Mouse (Mus musculus): ENCODE measurements at regions not wholly inside any gene's neighbourhood (a gene's known extent, or its start where the extent isn't known, plus 50 kb on each side); places are given as distances from the start of the nearest gene placed in this dataset.
A peak's percentile ranks its signal among the peaks of the same experiment; 100 is the strongest.

- no peaks in the 10 kb centered on the region for H3K27me3 ChIP-seq (ENCODE audit: control insufficient read depth, insufficient read depth, low read length)
- DNase-seq (ENCODE audit: low spot score): no peak
- no peak overlapping the region for H3K9ac ChIP-seq (replicated peaks; ENCODE audit: low read length)
- WGBS: 74% methylated on average over 4 of the region's 4 CpGs
- no peaks in the 10 kb centered on the region for H3K36me3 ChIP-seq (replicated peaks; ENCODE audit: control insufficient read depth, insufficient read depth, low read depth, low read length)
- no peaks in the 10 kb centered on the region for H3K4me1 ChIP-seq (ENCODE audit: control insufficient read depth, insufficient read depth, low read length)
- H3K9me3 ChIP-seq (replicated peaks; ENCODE audit: control insufficient read depth, low read length): no peaks in the 10 kb centered on the region
- H3K27ac ChIP-seq (replicated peaks; ENCODE audit: low read depth, low read length): no peak overlapping the region
- ATAC-seq (replicated peaks; ENCODE audit: insufficient number of reproducible peaks, low FRiP score, low TSS enrichment, low read depth): no peak
- H3K4me2 ChIP-seq (ENCODE audit: low read depth, low read length): no peak overlapping the region
- no peak overlapping the region for H3K4me3 ChIP-seq (ENCODE audit: low read depth, low read length)
These were observed 56.5 kb upstream of the Pdk3 start for GRCm38 (mm10) chrX:93888480-93888879.

DNA sequence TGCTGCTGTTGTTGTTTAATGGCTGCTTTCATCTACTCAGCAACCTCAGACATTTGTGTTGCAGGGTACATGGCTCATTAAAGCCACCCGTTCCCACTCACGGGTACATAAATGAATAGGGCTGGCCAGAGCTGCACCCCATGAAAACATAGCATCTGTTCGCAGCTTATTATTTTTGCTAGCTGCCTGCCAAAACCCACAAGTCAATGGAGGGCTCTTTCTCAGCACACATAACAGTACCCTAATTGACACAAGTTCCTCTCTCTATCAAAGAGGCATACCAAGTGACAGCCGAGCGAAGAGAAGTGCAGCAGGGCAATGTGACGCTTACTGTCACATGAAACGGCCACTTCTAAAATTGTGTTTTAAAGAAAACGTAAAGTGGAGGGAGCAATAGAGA is 57.0 kb upstream of the Pdk3 start:
- Histone ChIP-seq H3K4me2 (ENCODE audit: low read depth, low read length) (no peak overlapping the region), H3K9me3 (replicated peaks; ENCODE audit: control insufficient read depth, low read length) (no peaks in the 10 kb centered on the region), H3K9ac (replicated peaks; ENCODE audit: low read length) (no peak overlapping the region), H3K4me1 (ENCODE audit: control insufficient read depth, insufficient read depth, low read length) (no peaks in the 10 kb centered on the region), H3K36me3 (replicated peaks; ENCODE audit: control insufficient read depth, insufficient read depth, low read depth, low read length) (no peaks in the 10 kb centered on the region), H3K27ac (replicated peaks; ENCODE audit: low read depth, low read length) (no peak overlapping the region), H3K4me3 (ENCODE audit: low read depth, low read length) (peak overlapping the region; percentile 11; the same call in 1 of the 2 replicates), H3K27me3 (ENCODE audit: control insufficient read depth, insufficient read depth, low read length) (no peaks in the 10 kb centered on the region)
- DNase-seq (ENCODE audit: low spot score) (no peak), ATAC-seq (replicated peaks; ENCODE audit: insufficient number of reproducible peaks, low FRiP score, low TSS enrichment, low read depth) (no peak)
- WGBS: 75% methylated on average over 8 of the region's 8 CpGs

GRCm38 (mm10) chrX:93889394-93890042 is 57.5 kb upstream of the Pdk3 start:
- no peak for ATAC-seq (replicated peaks; ENCODE audit: insufficient number of reproducible peaks, low FRiP score, low TSS enrichment, low read depth)
- Histone ChIP-seq H3K9me3 (replicated peaks; ENCODE audit: control insufficient read depth, low read length) (no peaks in the 10 kb centered on the region), H3K27ac (replicated peaks; ENCODE audit: low read depth, low read length) (no peak overlapping the region), H3K27me3 (ENCODE audit: control insufficient read depth, insufficient read depth, low read length) (no peaks in the 10 kb centered on the region), H3K36me3 (replicated peaks; ENCODE audit: control insufficient read depth, insufficient read depth, low read depth, low read length) (no peaks in the 10 kb centered on the region), H3K4me1 (ENCODE audit: control insufficient read depth, insufficient read depth, low read length) (no peaks in the 10 kb centered on the region), H3K4me2 (ENCODE audit: low read depth, low read length) (peak overlapping the region; percentile 5), H3K4me3 (ENCODE audit: low read depth, low read length) (peak overlapping the region; percentile 11), H3K9ac (replicated peaks; ENCODE audit: low read length) (no peak overlapping the region)
- DNase-seq (ENCODE audit: low spot score): peak; percentile 84
- 38% methylated on average over 13 of the region's 13 CpGs for WGBS

- Histone ChIP-seq H3K27ac (replicated peaks; ENCODE audit: low read depth, low read length) (no peak overlapping the region), H3K4me2 (ENCODE audit: low read depth, low read length) (no peak overlapping the region), H3K27me3 (ENCODE audit: control insufficient read depth, insufficient read depth, low read length) (no peaks in the 10 kb centered on the region), H3K4me3 (ENCODE audit: low read depth, low read length) (no peak overlapping the region), H3K9ac (replicated peaks; ENCODE audit: low read length) (no peak overlapping the region), H3K9me3 (replicated peaks; ENCODE audit: control insufficient read depth, low read length) (no peaks in the 10 kb centered on the region), H3K36me3 (replicated peaks; ENCODE audit: control insufficient read depth, insufficient read depth, low read depth, low read length) (no peaks in the 10 kb centered on the region), H3K4me1 (ENCODE audit: control insufficient read depth, insufficient read depth, low read length) (no peaks in the 10 kb centered on the region)
- no peak for ATAC-seq (replicated peaks; ENCODE audit: insufficient number of reproducible peaks, low FRiP score, low TSS enrichment, low read depth)
- no peak for DNase-seq (ENCODE audit: low spot score)
- WGBS: 71% methylated on average over 5 of the region's 5 CpGs
These were observed 65.1 kb upstream of the Pdk3 start for GRCm38 (mm10) chrX:93896838-93897820.

DNA sequence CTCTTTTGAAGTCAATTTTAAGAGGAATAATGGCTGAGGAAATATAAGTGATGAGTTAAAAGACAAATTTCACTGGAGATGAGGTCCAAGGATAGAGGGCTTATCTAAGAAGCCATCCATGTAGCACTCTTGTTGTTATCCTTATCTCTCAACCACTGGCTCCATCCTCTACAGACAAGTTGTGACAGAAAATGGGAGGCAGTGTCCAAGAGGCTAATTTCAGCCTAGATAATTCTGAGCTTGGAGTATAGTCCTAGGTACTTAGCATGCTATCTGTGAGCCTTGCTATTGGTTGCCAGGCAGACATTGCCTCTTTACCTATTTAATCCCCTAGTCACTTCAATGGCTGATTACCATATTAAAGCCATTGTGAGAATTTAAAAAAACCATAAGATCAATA is 65.2 kb upstream of the AU015836 start:
- Histone ChIP-seq H3K27me3 (ENCODE audit: control insufficient read depth, insufficient read depth, low read length) (no peaks in the 10 kb centered on the region), H3K4me3 (ENCODE audit: low read depth, low read length) (no peak overlapping the region), H3K27ac (replicated peaks; ENCODE audit: low read depth, low read length) (no peak overlapping the region), H3K4me2 (ENCODE audit: low read depth, low read length) (no peak overlapping the region), H3K9me3 (replicated peaks; ENCODE audit: control insufficient read depth, low read length) (no peaks in the 10 kb centered on the region), H3K4me1 (ENCODE audit: control insufficient read depth, insufficient read depth, low read length) (no peaks in the 10 kb centered on the region), H3K36me3 (replicated peaks; ENCODE audit: control insufficient read depth, insufficient read depth, low read depth, low read length) (no peaks in the 10 kb centered on the region), H3K9ac (replicated peaks; ENCODE audit: low read length) (no peak overlapping the region)
- ATAC-seq (replicated peaks; ENCODE audit: insufficient number of reproducible peaks, low FRiP score, low TSS enrichment, low read depth) (no peak), DNase-seq (ENCODE audit: low spot score) (no peak)

- no peaks in the 10 kb centered on the region for H3K9me3 ChIP-seq (replicated peaks; ENCODE audit: control insufficient read depth, low read length)
- DNase-seq (ENCODE audit: low spot score) (no peak), ATAC-seq (replicated peaks; ENCODE audit: insufficient number of reproducible peaks, low FRiP score, low TSS enrichment, low read depth) (no peak)
- no peak overlapping the region for H3K9ac ChIP-seq (replicated peaks; ENCODE audit: low read length)
- H3K27ac ChIP-seq (replicated peaks; ENCODE audit: low read depth, low read length): no peak overlapping the region
- no peaks in the 10 kb centered on the region for H3K27me3 ChIP-seq (ENCODE audit: control insufficient read depth, insufficient read depth, low read length)
- no peak overlapping the region for H3K4me2 ChIP-seq (ENCODE audit: low read depth, low read length)
- WGBS: 80% methylated on average over 5 of the region's 5 CpGs
- H3K4me1 ChIP-seq (ENCODE audit: control insufficient read depth, insufficient read depth, low read length): no peaks in the 10 kb centered on the region
- H3K36me3 ChIP-seq (replicated peaks; ENCODE audit: control insufficient read depth, insufficient read depth, low read depth, low read length): no peaks in the 10 kb centered on the region
- H3K4me3 ChIP-seq (ENCODE audit: low read depth, low read length): no peak overlapping the region
These were observed 62.9 kb upstream of the AU015836 start for GRCm38 (mm10) chrX:93905531-93905930.

DNA sequence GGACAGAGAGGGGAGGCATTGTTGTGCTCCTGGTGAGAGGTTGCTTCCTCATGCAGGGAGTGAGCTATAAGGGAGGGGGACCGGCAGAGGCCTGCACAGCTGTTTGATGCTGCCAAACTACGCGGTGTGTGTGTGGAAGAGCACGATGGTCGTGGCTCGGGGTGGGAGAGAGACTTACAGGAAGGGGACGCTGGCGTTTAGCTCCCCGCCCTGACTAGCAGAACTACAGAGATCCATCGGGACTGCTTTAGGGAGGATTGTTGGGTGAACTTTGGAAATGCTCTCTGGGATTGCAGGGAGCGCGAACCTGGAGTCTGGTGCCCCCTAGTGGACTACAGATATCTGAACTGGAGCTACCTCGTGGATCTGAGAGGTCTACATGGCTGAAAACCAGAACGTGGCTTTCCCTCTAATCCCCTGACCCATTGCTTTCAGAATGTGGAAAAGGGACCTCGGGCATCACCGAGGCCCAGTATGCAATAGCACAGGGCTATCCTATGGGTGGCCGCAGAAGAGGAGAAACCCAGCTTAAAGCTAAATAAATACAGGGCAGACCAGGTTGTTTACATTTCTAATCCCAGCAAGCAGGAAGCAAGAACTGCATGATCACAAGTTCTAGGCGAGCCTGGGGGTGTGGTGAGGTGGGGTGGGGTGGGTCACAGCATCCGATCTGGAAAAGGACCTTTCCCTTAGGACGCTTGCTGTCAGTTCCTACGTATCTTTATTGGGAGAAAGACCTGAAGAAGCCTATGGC is 57.2 kb upstream of the AU015836 start:
- Histone ChIP-seq H3K9ac (replicated peaks; ENCODE audit: low read length) (peak overlapping the region; percentile 29), H3K4me2 (ENCODE audit: low read depth, low read length) (peak overlapping the region; percentile 19; the same call in 1 of the 2 replicates), H3K27ac (replicated peaks; ENCODE audit: low read depth, low read length) (no peak overlapping the region), H3K4me1 (ENCODE audit: control insufficient read depth, insufficient read depth, low read length) (no peaks in the 10 kb centered on the region), H3K4me3 (ENCODE audit: low read depth, low read length) (0 out of 2 replicates have a peak overlapping the region, but pooled peaks have one; percentile 14), H3K36me3 (replicated peaks; ENCODE audit: control insufficient read depth, insufficient read depth, low read depth, low read length) (no peaks in the 10 kb centered on the region), H3K27me3 (ENCODE audit: control insufficient read depth, insufficient read depth, low read length) (no peaks in the 10 kb centered on the region), H3K9me3 (replicated peaks; ENCODE audit: control insufficient read depth, low read length) (no peaks in the 10 kb centered on the region)
- 25% methylated on average over 21 of the region's 21 CpGs for WGBS
- ATAC-seq (replicated peaks; ENCODE audit: insufficient number of reproducible peaks, low FRiP score, low TSS enrichment, low read depth) (peak; percentile 65), DNase-seq (ENCODE audit: low spot score) (peak; percentile 75)

All from embryonic facial prominence, embryonic 11.5 days (tissue).